Mouse (Mus musculus) lung, postnatal 36 days (tissue): ENCODE measurements at regions not wholly inside any gene's neighbourhood (a gene's known extent, or its start where the extent isn't known, plus 50 kb on each side); places are given as distances from the start of the nearest gene placed in this dataset.
"Not testable (repeated sequence)": the region's sequence is repeated elsewhere in the genome, so short reads cannot be mapped to it uniquely, and the experiment has no call there.

Source experiments
- DNase-seq: peaks from one replicate; pipeline ENCODE4 v3.0.0; 2022; ENCODE audit warnings: mixed read lengths

DNA sequence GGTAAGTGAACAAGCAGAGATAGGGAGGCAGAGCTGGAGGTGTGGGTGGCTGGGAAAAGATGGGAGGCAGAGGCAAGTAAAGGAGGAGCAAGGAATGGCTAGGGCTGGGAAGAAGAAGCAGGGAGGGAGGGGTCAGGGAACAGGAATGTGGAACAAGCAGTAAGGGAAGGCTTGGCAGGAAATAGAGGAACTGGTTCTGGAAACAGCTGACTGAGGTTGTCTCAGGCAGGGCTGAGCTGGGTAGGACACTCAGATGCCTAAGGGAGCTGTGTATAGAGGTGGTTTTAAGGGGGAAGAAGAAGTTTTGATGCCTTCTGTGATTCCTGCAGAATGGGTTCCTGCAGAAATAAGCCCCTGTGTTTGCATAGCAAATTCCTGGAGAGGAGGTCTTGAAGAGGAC lies 92.7 kb downstream of the Nucb2 start:
- DNase-seq = no peak

- no peak for DNase-seq
Measured at GRCm38 (mm10) chr7:116600340-116600739, 96.2 kb downstream of the Nucb2 start.

GRCm38 (mm10) chr7:116603167-116603839 lies 99.1 kb downstream of the Nucb2 start:
- DNase-seq = peak; percentile 53

DNA sequence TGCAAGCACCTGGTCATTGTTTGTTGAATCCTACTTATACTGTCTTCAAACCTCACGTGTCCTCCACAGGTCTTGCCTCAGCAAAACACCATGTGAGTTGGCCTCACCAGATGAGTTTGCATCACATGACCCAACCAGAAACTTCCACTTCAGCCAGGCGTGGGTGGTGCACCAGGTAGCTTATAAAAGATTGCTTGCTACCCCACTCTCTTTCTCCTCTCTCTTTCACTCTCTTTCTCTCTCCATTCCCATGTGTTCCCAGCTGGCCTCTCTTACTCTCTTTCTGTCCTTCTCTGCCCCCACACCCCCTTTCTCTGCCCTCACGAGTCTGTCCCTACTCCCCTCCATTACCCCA lies 99.6 kb downstream of the Nucb2 start:
- no peak for DNase-seq

- DNase-seq = no peak
Measured at GRCm38 (mm10) chr7:116606255-116606654, 102.1 kb downstream of the Nucb2 start.

DNA sequence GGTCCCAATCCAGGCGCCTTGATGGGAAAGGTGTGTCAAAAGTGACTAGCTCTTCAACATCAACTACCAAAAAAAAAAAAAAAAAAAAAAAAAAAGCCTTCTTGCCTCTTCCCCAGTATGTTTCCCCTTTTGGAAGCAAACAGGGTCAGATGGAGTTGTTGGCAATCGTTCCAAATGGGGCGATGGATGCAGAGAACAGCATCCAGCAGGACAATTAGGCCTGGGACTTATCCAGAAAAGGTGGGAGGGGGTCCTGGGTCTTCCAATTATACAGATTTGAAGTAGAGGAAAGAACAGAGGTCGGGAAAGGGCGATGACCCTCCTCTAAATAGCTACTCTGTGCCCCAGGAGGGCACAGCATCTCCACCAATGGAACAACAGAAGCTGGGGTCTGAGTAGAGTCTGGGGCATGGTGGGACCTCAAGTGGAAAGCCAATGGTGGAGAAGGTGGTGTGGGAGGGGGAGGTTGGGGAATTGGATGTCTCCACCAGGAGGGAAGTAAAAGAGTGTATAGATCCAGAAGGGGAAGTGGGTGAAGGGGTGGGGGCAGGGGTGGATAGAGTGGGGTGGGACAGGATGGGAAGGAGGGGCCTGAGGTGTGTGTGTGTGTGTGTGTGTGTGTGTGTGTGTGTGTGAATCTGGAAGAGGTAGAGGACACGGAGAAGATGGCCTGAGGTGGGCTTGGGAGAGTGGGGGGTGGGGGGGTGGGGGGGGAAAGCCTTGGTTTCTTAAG lies 102.7 kb downstream of the Nucb2 start:
- DNase-seq = no peak

- DNase-seq = no peak
Measured at GRCm38 (mm10) chr7:116607628-116608225, 103.6 kb downstream of the Nucb2 start.

- peak; percentile 82 for DNase-seq
Measured at GRCm38 (mm10) chr7:116608350-116609085, 104.3 kb downstream of the Nucb2 start.

DNA sequence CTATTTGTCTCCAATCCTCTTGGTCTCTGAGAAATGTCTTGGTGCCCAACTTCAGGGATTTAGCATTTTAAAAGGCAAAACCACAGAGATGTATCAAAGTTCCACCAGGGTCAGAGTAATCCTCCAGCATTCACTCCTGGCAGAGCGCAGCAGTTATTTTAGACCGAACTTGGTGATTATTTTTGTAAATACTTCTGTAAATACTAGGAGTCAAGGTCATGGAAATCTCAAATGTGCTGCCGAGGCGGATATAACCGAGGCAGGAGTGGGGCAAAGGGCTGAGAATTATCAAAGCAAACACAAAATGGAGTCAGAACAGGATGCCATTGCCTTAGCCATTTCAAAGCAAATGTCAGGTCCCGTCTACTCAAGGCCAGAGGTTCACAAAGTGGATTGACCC lies 105.2 kb downstream of the Nucb2 start:
- no peak for DNase-seq

- no peak for DNase-seq
Measured at GRCm38 (mm10) chr7:116609906-116610305, 105.7 kb downstream of the Nucb2 start.

GRCm38 (mm10) chr7:116615984-116616383 lies 111.8 kb downstream of the Nucb2 start:
- DNase-seq = no peak

DNA sequence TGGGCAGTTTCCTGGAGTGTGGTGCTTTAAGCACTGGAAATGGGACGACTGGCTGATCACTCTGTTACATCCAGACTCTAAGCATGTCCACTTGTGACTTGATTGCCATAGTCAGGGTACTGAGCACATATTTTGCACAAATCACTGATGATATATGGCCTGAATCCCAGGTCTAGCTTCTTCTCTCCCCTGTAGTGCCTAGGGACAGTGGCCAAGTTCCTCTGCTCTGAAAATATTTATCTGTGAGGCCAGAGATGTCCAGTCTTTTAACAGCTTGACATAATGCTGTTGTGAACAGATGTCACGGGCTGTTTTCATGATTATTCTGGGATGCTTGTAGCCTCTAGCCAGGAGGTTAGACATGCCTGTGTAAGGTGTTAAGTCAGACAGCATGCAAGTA lies 115.5 kb downstream of the Nucb2 start:
- no peak for DNase-seq

GRCm38 (mm10) chr7:116620381-116620780 lies 116.2 kb downstream of the Nucb2 start:
- peak; percentile 55 for DNase-seq

DNA sequence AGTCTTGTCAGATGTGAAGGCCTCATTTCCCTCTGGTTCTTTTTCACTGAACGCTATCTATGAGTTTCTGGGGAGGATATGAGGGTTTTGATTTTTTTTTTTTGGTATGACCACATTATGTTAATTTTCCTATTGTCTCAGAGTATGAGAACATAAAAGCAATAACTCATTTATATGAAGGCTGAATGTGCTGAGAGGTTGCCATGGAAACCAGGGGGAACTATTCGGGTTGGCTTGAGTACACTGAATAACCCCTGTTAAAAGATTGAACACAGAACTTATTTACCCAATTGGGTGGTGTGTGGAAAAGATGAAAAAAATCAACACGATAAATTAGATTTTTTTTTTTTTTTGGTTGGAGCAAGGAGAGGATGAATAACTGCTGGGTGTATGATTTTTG lies 129.0 kb downstream of the Nucb2 start:
- DNase-seq = no peak

GRCm38 (mm10) chr7:116644902-116645650 lies 140.9 kb downstream of the Nucb2 start:
- DNase-seq = peak; percentile 64

DNA sequence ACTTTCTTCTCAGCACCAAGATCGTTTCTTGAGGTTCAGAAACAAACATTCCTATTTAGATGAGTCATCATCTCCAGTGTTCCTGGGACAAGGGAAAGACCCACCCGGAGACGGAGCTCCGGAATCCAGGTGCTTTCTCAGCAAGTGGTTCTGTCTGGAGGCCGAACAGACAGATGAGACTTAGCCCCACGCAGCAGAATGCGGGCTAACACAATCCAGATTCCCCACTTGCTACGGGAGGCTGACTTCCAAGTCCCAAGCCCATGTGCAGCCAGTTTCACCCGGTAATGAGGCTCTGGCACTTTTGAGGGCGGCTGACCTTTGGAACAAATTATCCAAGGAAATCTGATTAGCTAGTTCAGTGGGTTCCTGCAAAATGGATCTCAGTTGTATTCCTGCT lies 150.3 kb downstream of the Nucb2 start:
- no peak for DNase-seq

DNA sequence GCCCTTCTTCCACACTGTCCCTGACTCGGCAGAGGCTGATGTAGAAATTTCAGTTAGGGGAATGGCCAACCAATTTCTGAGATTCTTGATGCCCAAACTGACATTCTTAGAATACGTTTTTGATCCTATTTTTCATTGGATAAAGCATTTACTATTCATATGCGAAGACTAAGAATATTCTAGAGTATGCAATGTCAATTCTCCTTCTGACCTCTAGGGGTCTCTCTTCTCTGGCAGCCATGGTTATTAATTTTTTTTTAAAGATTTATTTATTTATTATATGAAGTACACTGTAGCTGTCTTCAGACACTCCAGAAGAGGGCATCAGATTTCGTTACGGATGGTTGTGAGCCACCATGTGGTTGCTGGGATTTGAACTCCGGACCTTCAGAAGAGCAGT lies 152.9 kb downstream of the Nucb2 start:
- not testable (repeated sequence) for DNase-seq

- no peak for DNase-seq
Measured at GRCm38 (mm10) chr7:116665581-116665980, 161.4 kb downstream of the Nucb2 start.

DNA sequence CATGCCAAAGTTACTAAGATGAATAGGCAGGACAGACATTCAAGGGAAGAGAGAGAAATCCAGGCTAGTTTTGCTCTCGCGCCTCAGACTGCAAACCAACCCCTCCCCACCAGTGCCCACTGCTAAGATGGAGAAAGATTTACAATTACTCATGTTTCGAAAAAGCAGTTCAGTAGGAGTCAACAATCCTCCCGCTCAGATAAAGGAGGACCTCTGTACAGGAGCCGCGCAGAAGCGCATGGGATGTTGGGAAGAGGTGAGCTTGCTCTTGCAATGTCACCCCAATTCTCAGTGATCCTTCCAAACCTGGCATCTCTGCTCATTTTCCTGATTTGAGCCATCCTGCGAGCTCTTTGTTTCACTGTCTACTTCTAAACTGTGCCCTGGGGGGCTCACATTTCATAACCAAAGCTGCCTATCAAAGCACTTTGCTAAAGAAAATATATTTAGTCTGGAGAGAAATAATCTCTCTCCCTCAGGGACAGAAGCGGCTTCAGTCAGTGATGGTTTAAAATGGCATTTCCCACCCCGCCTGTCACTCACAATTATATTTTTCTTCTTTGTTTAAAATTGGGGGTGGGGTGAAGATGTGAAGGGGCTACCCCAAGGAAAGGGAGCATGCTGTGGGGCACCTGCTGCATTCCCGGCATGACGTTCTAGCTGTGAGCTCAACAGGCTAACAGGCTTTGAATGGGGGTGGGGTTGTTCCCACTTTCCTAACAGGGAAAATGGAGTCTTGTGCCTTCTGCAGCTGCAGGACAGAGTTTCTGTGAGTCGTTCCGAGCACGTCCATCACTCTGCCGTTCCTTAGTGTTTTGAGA lies 170.2 kb downstream of the Nucb2 start:
- DNase-seq = no peak

- no peak for DNase-seq
Measured at GRCm38 (mm10) chr7:116676696-116677095, 172.5 kb downstream of the Nucb2 start.

GRCm38 (mm10) chr7:116679195-116679594 lies 175.0 kb downstream of the Nucb2 start:
- no peak for DNase-seq

- DNase-seq = no peak
Measured at GRCm38 (mm10) chr7:116680523-116680922, 176.4 kb downstream of the Nucb2 start.
